ENCODE assay signal across 8 mouse cellular contexts in the genomic region with DNA sequence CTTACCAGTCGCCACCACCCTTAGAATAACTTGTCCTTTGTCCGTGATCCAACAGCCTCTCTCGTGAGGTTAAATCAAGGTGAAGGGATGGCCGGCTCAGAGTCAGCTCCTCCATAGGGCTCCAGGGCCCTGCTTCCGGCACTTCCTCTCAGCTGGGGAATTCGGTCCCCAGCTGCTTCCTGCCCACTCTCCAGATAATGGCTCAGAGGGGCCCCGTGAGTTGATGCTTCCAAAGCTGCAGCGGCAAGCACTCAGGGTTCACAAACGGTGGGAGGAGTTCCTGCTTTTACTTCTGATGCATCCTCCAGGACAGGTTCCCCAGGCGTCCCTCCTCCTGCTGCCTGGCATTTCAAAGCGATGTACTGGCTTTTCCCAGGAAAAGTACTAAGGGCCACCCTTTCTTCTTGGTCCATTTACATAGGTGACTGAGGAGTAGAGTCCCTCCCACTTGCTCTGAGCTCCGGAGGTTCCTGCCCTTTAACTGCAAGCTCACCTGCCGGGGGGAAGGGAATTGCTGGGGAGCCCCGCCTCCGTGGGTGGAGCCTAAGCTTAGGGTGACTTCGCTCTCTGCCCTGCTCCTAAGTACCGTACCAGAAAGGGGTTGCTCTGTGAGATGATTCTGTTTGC.
DNase-seq lines count a peak whose midpoint lies in the region; ATAC-seq and TF ChIP-seq lines count a peak whose summit lies in the region.

No protein-coding gene starts in this region.

- peaks cover 75% of the 10 kb centered on the region for H3K4me1 ChIP-seq in E14TG2a.4 (replicated peaks; ENCODE audit: low read depth, low read length)
- peaks cover 31% of the 10 kb centered on the region for H3K4me1 ChIP-seq in embryonic facial prominence, embryonic 10.5 days
- H3K4me1 ChIP-seq in heart, postnatal 0 days (ENCODE audit: control insufficient read depth, insufficient read depth), result peaks cover 48% of the 10 kb centered on the region

- no peak overlapping the region; the same call in 1 of the 2 replicates for H3K9ac ChIP-seq in heart, postnatal 0 days (replicated peaks; ENCODE audit: low read depth, low read length)

- no peaks in the 10 kb centered on the region for H3K9me3 ChIP-seq in E14TG2a.4 (ENCODE audit: low read length)
- no peaks in the 10 kb centered on the region for H3K9me3 ChIP-seq in embryonic facial prominence, embryonic 10.5 days
- no peaks in the 10 kb centered on the region for H3K9me3 ChIP-seq in heart, postnatal 0 days (replicated peaks; ENCODE audit: control insufficient read depth, low read length)

- TF ChIP-seq CTCF in E14TG2a.4 (conservative IDR thresholded peaks at IDR 0.05; ENCODE audit: low read length), result no peak
- TF ChIP-seq CTCF in heart, postnatal 0 days (IDR thresholded peaks at IDR 0.05; ENCODE audit: low read depth), result no peak

- peak; percentile 91 for TF ChIP-seq EP300 in heart, postnatal 0 days (IDR thresholded peaks at IDR 0.05; ENCODE audit: low read depth)

- WGBS in embryonic facial prominence, embryonic 10.5 days, result 5% methylated on average over 17 of the region's 17 CpGs
- 8% methylated on average over 17 of the region's 17 CpGs for WGBS in heart, postnatal 0 days

- ATAC-seq in heart, postnatal 0 days (ENCODE audit: insufficient read depth, low read depth), result peak; percentile 76

- H3K4me3 ChIP-seq in E14TG2a.4 (replicated peaks; ENCODE audit: low read length), result peak overlapping the region; percentile 69
- H3K4me3 ChIP-seq in embryonic facial prominence, embryonic 10.5 days, result peak overlapping the region; percentile 44
- no peak overlapping the region; the same call in 1 of the 2 replicates for H3K4me3 ChIP-seq in heart, postnatal 0 days (ENCODE audit: low read depth, low read length)

- H3K4me2 ChIP-seq in heart, postnatal 0 days (ENCODE audit: low read depth, low read length), result peak overlapping the region; percentile 38

- no peaks in the 10 kb centered on the region for H3K27me3 ChIP-seq in E14TG2a.4 (ENCODE audit: insufficient read depth, low read length)
- H3K27me3 ChIP-seq in embryonic facial prominence, embryonic 10.5 days (replicated peaks; ENCODE audit: low read depth, poor library complexity, severe bottlenecking), result no peaks in the 10 kb centered on the region
- no peaks in the 10 kb centered on the region for H3K27me3 ChIP-seq in heart, postnatal 0 days (ENCODE audit: control insufficient read depth, insufficient read depth, low read length)

- peak; percentile 60 for DNase-seq in embryonic facial prominence, embryonic 10.5 days (ENCODE audit: low spot score)
- peak; percentile 80 for DNase-seq in heart, postnatal 0 days (ENCODE audit: low spot score)
- DNase-seq in kidney, postnatal 14 days, result peak; percentile 88
- DNase-seq in lung, postnatal 36 days, result peak; percentile 86
- peak; percentile 23 for DNase-seq in thymus, postnatal 0 days (ENCODE audit: low spot score)
- no peak for DNase-seq in layer of hippocampus, postnatal 36 days
- DNase-seq in layer of hippocampus, adult 8-10 months (ENCODE audit: low spot score in 2 of 2), result no peak

- peaks cover 14% of the 10 kb centered on the region for H3K36me3 ChIP-seq in E14TG2a.4 (ENCODE audit: insufficient read depth, low read length)
- H3K36me3 ChIP-seq in embryonic facial prominence, embryonic 10.5 days (replicated peaks), result peaks cover 33% of the 10 kb centered on the region
- 0 out of 2 replicates have a peak, but pooled peaks cover 8% of the 10 kb centered on the region for H3K36me3 ChIP-seq in heart, postnatal 0 days (replicated peaks; ENCODE audit: control insufficient read depth, insufficient read depth, low read length)

- peak overlapping the region; percentile 70 for H3K27ac ChIP-seq in embryonic facial prominence, embryonic 10.5 days (replicated peaks)
- H3K27ac ChIP-seq in heart, postnatal 0 days (ENCODE audit: low read depth), result peak overlapping the region; percentile 73

Comparison
In these comparisons a context has a peak if more than half of its experiments do, and no peak if none do; other contexts are left out.
1. DNase-seq: peak in embryonic facial prominence, embryonic 10.5 days (single experiment), heart, postnatal 0 days (single experiment), kidney, postnatal 14 days (single experiment), lung, postnatal 36 days (single experiment) and thymus, postnatal 0 days (single experiment); none in layer of hippocampus, postnatal 36 days (0 of 2) and layer of hippocampus, adult 8-10 months (0 of 2).